Mouse (Mus musculus): ENCODE data around the gene Tnfrsf12a. TPM values are rescaled to one million over a fixed set of nuclear protein-coding genes. Genes with fewer than 3 reads are reported as not detected.

The Tnfrsf12a gene
- total RNA-seq, 2 experiments from 2014 or later, result 43.8 to 76.5 TPM

DNA sequence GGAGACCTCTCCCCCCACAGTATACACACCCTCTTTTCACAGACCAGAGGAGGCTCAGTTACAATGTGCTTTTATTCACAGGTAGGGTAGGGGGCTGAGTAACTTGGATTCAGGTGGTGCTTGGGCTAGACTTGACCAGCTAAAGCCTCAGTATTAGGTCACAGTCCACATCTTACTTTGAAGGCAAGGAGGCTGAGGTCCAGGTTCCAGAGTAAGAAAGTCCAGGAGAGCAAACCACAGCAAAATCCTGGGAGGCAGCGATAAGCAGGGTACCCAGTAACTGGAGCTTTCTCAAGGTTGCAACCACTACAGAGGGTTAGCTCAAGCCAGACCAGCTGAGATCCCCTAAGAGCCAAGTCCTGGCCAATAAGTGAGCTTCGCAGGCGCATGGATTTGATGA, 5.3 kb upstream of the Tnfrsf12a start:
- intact Hi-C loops (cut with DNase I), result no loop called here
- DNase-seq, result no peak

- intact Hi-C loops (cut with DNase I), result no loop called here
- no peak for DNase-seq
These were observed 4.8 kb upstream of the Tnfrsf12a start for GRCm38 (mm10) chr17:23682092-23682491.

GRCm38 (mm10) chr17:23681086-23681485, 3.8 kb upstream of the Tnfrsf12a start:
- intact Hi-C loops (cut with DNase I), result no loop called here
- no peak for DNase-seq

- DNase-seq, result no peak
These were observed 3.1 kb upstream of the Tnfrsf12a start for GRCm38 (mm10) chr17:23680336-23680735.

GRCm38 (mm10) chr17:23679127-23679835, 2.0 kb upstream of the Tnfrsf12a start, which contains the start of gene Cldn6:
TSS of gene Cldn6 (plus strand) at chr17:23679249.
- intact Hi-C loops (cut with DNase I), result no loop called here
- no peak for DNase-seq

More at GRCm38 (mm10) chr17:23680336-23680735, 3.1 kb upstream of the Tnfrsf12a start:
- intact Hi-C loops (cut with DNase I), result no loop called here

- peak; percentile 68 to 76 for DNase-seq
- intact Hi-C loops (cut with DNase I), result loop anchor here (2.0 kb wide), 1 partner anchor 26 kb away; no protein-coding TSS in a partner anchor
These were observed 716 bp downstream of the Tnfrsf12a start for GRCm38 (mm10) chr17:23676473-23677031.

GRCm38 (mm10) chr17:23675564-23676281, 1.5 kb downstream of the Tnfrsf12a start:
- intact Hi-C loops (cut with DNase I), result loop anchor here (2.0 kb wide), 1 partner anchor 27 kb away; no protein-coding TSS in a partner anchor
- DNase-seq, result peak; percentile 34 to 50

- DNase-seq, result peak; percentile 65 to 66
- intact Hi-C loops (cut with DNase I), result no loop called here
These were observed 2.1 kb downstream of the Tnfrsf12a start for GRCm38 (mm10) chr17:23675127-23675526.

- peak; percentile 20 to 48 for DNase-seq
- intact Hi-C loops (cut with DNase I), result no loop called here
These were observed 2.9 kb downstream of the Tnfrsf12a start for GRCm38 (mm10) chr17:23674271-23674952.

DNA sequence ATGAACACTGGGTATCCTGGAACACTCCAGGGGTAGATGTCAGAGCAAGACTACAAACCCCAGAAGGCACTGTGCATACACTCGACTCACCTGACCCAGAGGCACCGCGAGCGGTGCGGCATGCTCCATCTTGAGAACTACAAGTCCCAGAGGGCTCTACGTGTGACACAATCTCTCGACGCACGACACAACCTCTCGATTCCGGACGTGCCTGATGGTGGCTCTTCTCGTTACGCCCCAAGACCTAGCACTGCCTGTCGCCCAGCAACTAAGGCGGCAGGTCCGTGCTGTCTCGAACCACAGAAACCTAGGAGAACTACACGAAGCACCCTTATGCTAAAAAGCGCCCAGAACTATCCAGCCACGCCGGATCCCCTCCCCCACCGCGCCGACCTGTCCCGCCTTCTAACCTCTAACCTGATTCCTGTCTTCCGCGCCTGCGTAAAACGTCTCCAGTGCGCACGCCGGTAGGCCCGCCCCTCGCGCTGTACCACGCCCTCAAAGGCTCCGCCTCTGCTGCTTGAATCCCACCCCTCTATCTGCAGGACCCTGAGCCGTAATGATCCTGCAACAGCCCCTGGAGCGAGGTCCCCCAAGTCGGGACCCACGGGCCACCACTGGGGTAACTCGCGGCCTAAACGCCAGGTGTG, 3.7 kb downstream of the Tnfrsf12a start, which contains the start of the genes Hcfc1r1 and Thoc6:
Gene Hcfc1r1, plus strand, starts transcription at position 173 of the 650 bp plus-strand sequence.
Gene Thoc6, minus strand, starts transcription at position 459 of the 650 bp plus-strand sequence.
- intact Hi-C loops (cut with DNase I), result no loop called here
- peak; percentile 89 to 92 for DNase-seq

GRCm38 (mm10) chr17:23672761-23673160, 4.5 kb downstream of the Tnfrsf12a start:
- intact Hi-C loops (cut with DNase I), result no loop called here

GRCm38 (mm10) chr17:23671519-23671918, 5.7 kb downstream of the Tnfrsf12a start:
- DNase-seq, result no peak
- intact Hi-C loops (cut with DNase I), result no loop called here

More at GRCm38 (mm10) chr17:23672761-23673160, 4.5 kb downstream of the Tnfrsf12a start:
- DNase-seq, result no peak

GRCm38 (mm10) chr17:23670516-23671074, 6.7 kb downstream of the Tnfrsf12a start:
- intact Hi-C loops (cut with DNase I), result no loop called here
- no peak for DNase-seq

- intact Hi-C loops (cut with DNase I), result no loop called here
- DNase-seq, result no peak
These were observed 11.8 kb downstream of the Tnfrsf12a start for GRCm38 (mm10) chr17:23665511-23665910.

- no peak for DNase-seq
- intact Hi-C loops (cut with DNase I), result no loop called here
These were observed 12.7 kb downstream of the Tnfrsf12a start for GRCm38 (mm10) chr17:23664556-23665021.

DNA sequence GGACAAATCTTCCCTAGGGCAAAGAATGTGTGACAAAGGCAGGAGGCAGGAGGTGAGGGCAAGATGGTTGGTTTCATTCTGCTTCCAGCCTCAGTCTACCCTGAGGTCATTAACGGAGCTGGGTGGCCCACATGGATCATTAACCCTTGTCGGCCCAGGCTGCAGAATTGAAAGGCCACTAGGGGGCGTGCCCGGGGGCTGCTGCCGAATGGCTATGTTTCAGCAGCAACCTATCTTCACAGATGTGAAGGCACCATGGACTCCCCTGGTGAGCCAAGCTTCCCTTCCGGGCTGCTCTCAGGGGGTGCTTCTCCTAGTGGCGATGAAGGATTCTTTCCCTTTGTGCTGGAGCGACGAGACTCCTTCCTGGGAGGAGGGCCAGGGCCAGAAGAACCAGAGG, 15.7 kb downstream of the Tnfrsf12a start:
- intact Hi-C loops (cut with DNase I), result loop anchor here (2.0 kb wide), 1 partner anchor 45 kb away; no protein-coding TSS in a partner anchor
- no peak for DNase-seq

DNA sequence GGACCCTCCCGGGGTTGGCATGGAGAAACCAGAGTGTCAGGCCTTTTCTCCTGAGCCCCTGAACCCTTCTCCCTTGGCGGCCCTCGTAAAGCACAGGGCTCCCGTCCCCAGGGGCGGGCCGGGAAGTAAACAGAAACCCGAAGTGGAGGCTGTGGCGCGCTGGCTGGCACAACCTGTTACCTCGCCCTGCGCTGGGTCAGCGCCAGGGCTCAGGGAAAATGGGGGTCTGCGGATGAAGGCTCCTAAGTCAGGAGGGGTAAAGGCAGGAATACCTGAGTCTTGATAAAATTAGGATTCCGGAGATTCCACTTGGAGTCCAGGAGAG, 16.4 kb downstream of the Tnfrsf12a start:
- intact Hi-C loops (cut with DNase I), result loop anchor here (2.0 kb wide), 1 partner anchor 46 kb away; no protein-coding TSS in a partner anchor
- no peak for DNase-seq

DNA sequence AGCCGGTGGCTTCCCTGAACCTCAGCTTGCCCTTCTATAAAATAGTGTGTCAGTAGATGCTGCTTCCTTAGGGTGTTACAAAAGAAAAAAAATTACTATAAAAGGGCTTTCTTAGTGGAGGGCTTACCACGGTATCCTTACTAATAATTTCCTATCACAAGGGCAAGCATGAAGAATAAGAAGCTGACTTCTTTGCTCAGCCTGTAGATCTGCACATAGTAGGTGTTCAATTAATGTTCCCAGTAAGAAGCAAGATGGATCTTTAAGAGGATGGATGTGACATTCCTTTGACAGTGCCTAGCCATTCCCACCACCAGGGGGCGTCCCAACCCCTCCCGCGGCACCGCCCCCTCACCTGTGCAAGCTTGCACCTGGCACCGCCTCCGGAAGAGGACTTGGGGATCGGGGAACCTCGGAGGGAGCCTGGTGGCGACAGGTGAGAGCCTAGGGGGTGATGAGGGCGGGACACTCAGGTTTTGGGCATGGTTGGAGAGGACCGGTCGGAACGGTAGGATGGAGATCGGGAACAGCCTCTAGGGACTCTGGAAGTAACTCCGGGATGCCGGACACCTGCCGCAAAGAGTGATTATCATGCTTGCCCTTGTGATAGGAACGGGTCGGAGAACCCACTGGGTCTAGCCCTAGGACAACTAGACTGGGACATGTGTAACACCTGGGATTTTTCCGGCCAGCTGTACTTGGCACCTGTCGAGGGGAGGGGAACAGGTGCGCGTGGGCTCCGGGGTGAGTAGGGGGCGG, 17.0 kb downstream of the Tnfrsf12a start, which contains the start of gene Bicdl2:
Gene Bicdl2, plus strand, starts transcription at position 390 of the 759 bp plus-strand sequence.
- intact Hi-C loops (cut with DNase I), result loop anchor here (2.0 kb wide), 1 partner anchor 47 kb away; no protein-coding TSS in a partner anchor
- DNase-seq, result peak; percentile 36 to 44

- intact Hi-C loops (cut with DNase I), result no loop called here
- no peak for DNase-seq
These were observed 18.8 kb downstream of the Tnfrsf12a start for GRCm38 (mm10) chr17:23658450-23658849.
